Mouse (Mus musculus) T-helper 17 cell (primary cell): ENCODE measurements at regions not wholly inside any gene's neighbourhood (a gene's known extent, or its start where the extent isn't known, plus 50 kb on each side); places are given as distances from the start of the nearest gene placed in this dataset.

Experiments used
- in situ Hi-C, 2 experiments: fragments of 300-600 bp; cut with MboI, MseI; formaldehyde crosslinking; loops; 1 replicate in 1 of 2; 2 replicates in 1 of 2; pipeline ENCODE4 v1.15.1; 2025; ENCODE audit warnings: high pct_unique_total_duplicates in 2 of 2

GRCm38 (mm10) chr4:23993823-23994222 is 502.4 kb upstream of the Mms22l start:
- in situ Hi-C loops, result no loop called here

GRCm38 (mm10) chr4:23994261-23994965 is 501.8 kb upstream of the Mms22l start:
- in situ Hi-C loops, result no loop called here

GRCm38 (mm10) chr4:24006257-24006955 is 489.8 kb upstream of the Mms22l start:
- in situ Hi-C loops, result no loop called here

GRCm38 (mm10) chr4:24019178-24020104 is 476.8 kb upstream of the Mms22l start:
- in situ Hi-C loops, result no loop called here
